Mouse (Mus musculus) limb, embryonic 12.5 days (tissue): ENCODE measurements around the gene Slit3. TPM values are rescaled to one million over a fixed set of nuclear protein-coding genes. Genes with fewer than 3 reads are reported as not detected.

ENCODE experiments used
- ATAC-seq: fragments of 200-750 bp; cut with Nextera tagmentation; 2 replicates; pipeline ENCODE4 v1.8.0; 2017; ENCODE audit warnings: low read depth, moderate TSS enrichment; ENCODE audit not compliant: insufficient number of reproducible peaks, insufficient read depth, low FRiP score, low TSS enrichment
- H3K27ac ChIP-seq: fragments of 300-500 bp; sonication (generic); 2 replicates; pipeline ENCODE4 v1.5.1; 2016; ENCODE audit warnings: mild to moderate bottlenecking, moderate library complexity
- H3K27me3 ChIP-seq: fragments of 300-500 bp; sonication (generic); 2 replicates; pipeline ENCODE4 v1.6.1; 2016; ENCODE audit warnings: mild to moderate bottlenecking, moderate library complexity
- H3K36me3 ChIP-seq: fragments of 300-500 bp; sonication (generic); 2 replicates; pipeline ENCODE4 v1.6.1; 2016; ENCODE audit warnings: mild to moderate bottlenecking, moderate library complexity
- H3K4me1 ChIP-seq: fragments of 300-500 bp; sonication (generic); replicated peaks from 2 replicates; pipeline ENCODE4 v1.6.1; 2016
- H3K4me2 ChIP-seq: fragments of 300-500 bp; sonication (generic); 2 replicates; pipeline ENCODE4 v1.6.1; 2016; ENCODE audit warnings: mild to moderate bottlenecking, moderate library complexity
- H3K4me3 ChIP-seq: fragments of 300-500 bp; sonication (generic); replicated peaks from 2 replicates; pipeline ENCODE4 v1.5.1; 2016; ENCODE audit warnings: mild to moderate bottlenecking
- H3K9ac ChIP-seq: fragments of 300-500 bp; sonication (generic); replicated peaks from 2 replicates; pipeline ENCODE4 v1.6.1; 2016; ENCODE audit warnings: mild to moderate bottlenecking, moderate library complexity
- H3K9me3 ChIP-seq: fragments of 300-500 bp; sonication (generic); 2 replicates; pipeline ENCODE4 v1.6.1; 2016; ENCODE audit warnings: mild to moderate bottlenecking, moderate library complexity
- WGBS: fragments of 180-500 bp; shearing (Covaris S2); methylation state at CpG from one replicate; pipeline ENCODE4 v1.1.7; 2016; 5-methylcytosine and 5-hydroxymethylcytosine counted together
- polyA plus RNA-seq: library from polyadenylated mRNA; unstranded; fragments of >200 nt; fragmentation: Nextera tagmentation; extraction: Ambion mirVana; gene quantifications from 2 replicates; pipeline ENCODE4 v1.2.1, GENCODE M21; 2016

The Slit3 gene
- polyA plus RNA-seq, 1 experiment from 2014 or later = 29.7 TPM

- H3K4me3 ChIP-seq = no peak overlapping the region
- no peak for ATAC-seq
- H3K9me3 ChIP-seq = no peaks in the 10 kb centered on the region
- peaks cover 62% of the 10 kb centered on the region for H3K4me1 ChIP-seq
- 38% methylated on average over 4 of the region's 4 CpGs for WGBS
- H3K27me3 ChIP-seq = no peaks in the 10 kb centered on the region
- H3K9ac ChIP-seq = no peak overlapping the region
- peak overlapping the region; percentile 6; the same call in 1 of the 2 replicates for H3K4me2 ChIP-seq
- peak overlapping the region; percentile 78 for H3K27ac ChIP-seq
- H3K36me3 ChIP-seq = 0 out of 2 replicates have a peak, but pooled peaks cover 5% of the 10 kb centered on the region
Observed at GRCm38 (mm10) chr11:35355811-35356210, 234.8 kb downstream of the Slit3 start.

DNA sequence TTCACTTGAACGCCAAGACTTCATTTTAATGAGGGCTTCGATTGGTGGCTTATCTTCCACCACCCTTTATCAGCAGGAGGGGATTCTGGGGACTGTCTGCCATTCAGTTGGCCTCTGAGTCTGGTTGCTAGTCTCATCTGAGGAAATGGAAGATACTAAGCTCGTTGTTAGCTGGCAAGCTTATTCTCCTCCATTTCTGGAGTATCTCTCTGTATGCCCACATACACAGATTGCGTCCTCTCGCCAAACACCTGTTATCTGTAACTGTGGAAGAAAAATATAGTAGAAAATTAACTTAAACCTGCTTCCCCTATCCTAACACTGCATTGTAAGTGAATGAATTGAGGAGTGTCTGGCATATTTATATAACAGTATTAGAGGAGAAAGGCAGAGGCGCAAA, 240.0 kb downstream of the Slit3 start:
- Histone ChIP-seq H3K9me3 (no peaks in the 10 kb centered on the region), H3K27me3 (no peaks in the 10 kb centered on the region), H3K4me2 (no peak overlapping the region), H3K27ac (no peak overlapping the region), H3K36me3 (no peaks in the 10 kb centered on the region), H3K4me3 (no peak overlapping the region), H3K9ac (no peak overlapping the region), H3K4me1 (peaks cover 54% of the 10 kb centered on the region)
- ATAC-seq = no peak
- WGBS = 83% methylated on average over 6 of the region's 6 CpGs

DNA sequence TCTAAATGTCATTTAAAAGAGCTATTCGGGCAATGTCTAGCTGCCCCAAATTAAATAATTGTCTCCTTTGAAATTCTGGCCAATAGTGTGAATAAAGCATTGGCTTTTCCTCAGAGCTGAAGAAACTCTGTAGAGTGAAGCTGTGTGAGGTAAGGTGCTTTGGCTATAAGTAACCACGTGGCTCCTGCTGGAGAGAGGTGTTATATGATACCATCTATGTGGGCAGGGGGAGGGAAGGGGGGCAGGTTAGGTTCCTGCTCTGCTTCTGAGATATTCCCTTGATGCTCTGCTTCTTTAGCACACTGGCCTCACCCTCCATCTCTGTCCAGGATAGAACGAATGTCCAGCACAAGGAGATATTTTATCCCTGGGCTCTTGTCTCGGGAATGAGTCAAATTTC, 242.0 kb downstream of the Slit3 start:
- H3K9ac ChIP-seq = no peak overlapping the region
- no peaks in the 10 kb centered on the region for H3K27me3 ChIP-seq
- H3K9me3 ChIP-seq = no peaks in the 10 kb centered on the region
- peaks cover 35% of the 10 kb centered on the region for H3K4me1 ChIP-seq
- H3K4me3 ChIP-seq = no peak overlapping the region
- H3K36me3 ChIP-seq = no peaks in the 10 kb centered on the region; the same call in 1 of the 2 replicates
- WGBS = 48% methylated on average over 4 of the region's 4 CpGs
- H3K27ac ChIP-seq = no peak overlapping the region
- no peak overlapping the region for H3K4me2 ChIP-seq
- peak; percentile 86; the same call in 1 of the 2 replicates for ATAC-seq

GRCm38 (mm10) chr11:35364469-35364868, 243.4 kb downstream of the Slit3 start:
- H3K9ac ChIP-seq = no peak overlapping the region
- H3K4me1 ChIP-seq = peaks cover 46% of the 10 kb centered on the region
- no peak for ATAC-seq
- no peak overlapping the region for H3K27ac ChIP-seq
- no peaks in the 10 kb centered on the region; the same call in 1 of the 2 replicates for H3K36me3 ChIP-seq
- no peak overlapping the region for H3K4me2 ChIP-seq
- no peaks in the 10 kb centered on the region for H3K27me3 ChIP-seq
- no peaks in the 10 kb centered on the region for H3K9me3 ChIP-seq
- no peak overlapping the region for H3K4me3 ChIP-seq
- 24% methylated on average over 10 of the region's 10 CpGs for WGBS

GRCm38 (mm10) chr11:35365510-35365931, 244.5 kb downstream of the Slit3 start:
- Histone ChIP-seq H3K4me2 (no peak overlapping the region), H3K27ac (no peak overlapping the region), H3K9ac (no peak overlapping the region), H3K4me1 (peaks cover 57% of the 10 kb centered on the region), H3K36me3 (no peaks in the 10 kb centered on the region; the same call in 1 of the 2 replicates), H3K27me3 (no peaks in the 10 kb centered on the region), H3K4me3 (no peak overlapping the region), H3K9me3 (no peaks in the 10 kb centered on the region)
- no peak for ATAC-seq
- 19% methylated on average over 8 of the region's 8 CpGs for WGBS

GRCm38 (mm10) chr11:35366611-35367010, 245.6 kb downstream of the Slit3 start:
- Histone ChIP-seq H3K36me3 (no peaks in the 10 kb centered on the region; the same call in 1 of the 2 replicates), H3K27me3 (no peaks in the 10 kb centered on the region), H3K27ac (no peak overlapping the region), H3K4me3 (no peak overlapping the region), H3K4me1 (peaks cover 68% of the 10 kb centered on the region), H3K9me3 (no peaks in the 10 kb centered on the region), H3K9ac (no peak overlapping the region), H3K4me2 (no peak overlapping the region)
- ATAC-seq = no peak
- 86% methylated on average over 4 of the region's 4 CpGs for WGBS

- WGBS = 90% methylated on average over 4 of the region's 4 CpGs
- no peak overlapping the region for H3K4me3 ChIP-seq
- H3K27me3 ChIP-seq = no peaks in the 10 kb centered on the region
- no peak for ATAC-seq
- no peak overlapping the region for H3K4me2 ChIP-seq
- peaks cover 64% of the 10 kb centered on the region for H3K4me1 ChIP-seq
- no peak overlapping the region for H3K9ac ChIP-seq
- no peak overlapping the region for H3K27ac ChIP-seq
- H3K9me3 ChIP-seq = peaks cover under 1% of the 10 kb centered on the region
- peaks cover under 1% of the 10 kb centered on the region; the same call in 1 of the 2 replicates for H3K36me3 ChIP-seq
Observed at GRCm38 (mm10) chr11:35367248-35367647, 246.2 kb downstream of the Slit3 start.

DNA sequence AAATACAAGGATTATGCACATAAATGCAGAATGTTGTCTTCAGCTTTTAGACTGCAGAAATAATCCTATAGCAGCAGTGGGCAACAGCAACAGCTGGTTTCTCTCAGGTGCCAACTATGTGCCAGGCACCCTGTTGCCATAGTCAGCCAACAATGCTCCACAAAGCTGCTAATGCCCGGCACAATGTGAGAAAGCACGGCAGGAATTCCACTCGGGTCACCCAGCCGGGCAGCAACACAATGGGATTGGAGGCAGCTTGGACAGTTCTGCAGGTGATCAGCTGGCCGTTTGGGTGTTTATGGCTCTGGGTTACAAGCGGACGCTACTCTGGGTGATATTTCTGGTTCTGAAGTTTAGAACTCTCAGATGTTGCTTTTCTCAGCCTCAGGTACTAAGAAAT, 248.9 kb downstream of the Slit3 start:
- peaks cover 44% of the 10 kb centered on the region for H3K4me1 ChIP-seq
- peaks cover 4% of the 10 kb centered on the region for H3K9me3 ChIP-seq
- H3K9ac ChIP-seq = no peak overlapping the region
- H3K4me2 ChIP-seq = no peak overlapping the region
- 13% methylated on average over 7 of the region's 7 CpGs for WGBS
- no peak for ATAC-seq
- peaks cover 3% of the 10 kb centered on the region; the same call in 1 of the 2 replicates for H3K36me3 ChIP-seq
- no peaks in the 10 kb centered on the region for H3K27me3 ChIP-seq
- H3K27ac ChIP-seq = no peak overlapping the region; the same call in 1 of the 2 replicates
- H3K4me3 ChIP-seq = no peak overlapping the region

- Histone ChIP-seq H3K36me3 (peaks cover 3% of the 10 kb centered on the region; the same call in 1 of the 2 replicates), H3K4me1 (peaks cover 42% of the 10 kb centered on the region), H3K9ac (no peak overlapping the region), H3K9me3 (peaks cover 4% of the 10 kb centered on the region), H3K27ac (0 out of 2 replicates have a peak overlapping the region, but pooled peaks have one; percentile 43), H3K27me3 (no peaks in the 10 kb centered on the region), H3K4me3 (no peak overlapping the region), H3K4me2 (peak overlapping the region; percentile 15; the same call in 1 of the 2 replicates)
- ATAC-seq = no peak
- 3% methylated on average over 5 of the region's 5 CpGs for WGBS
Observed at GRCm38 (mm10) chr11:35370705-35371104, 249.7 kb downstream of the Slit3 start.

DNA sequence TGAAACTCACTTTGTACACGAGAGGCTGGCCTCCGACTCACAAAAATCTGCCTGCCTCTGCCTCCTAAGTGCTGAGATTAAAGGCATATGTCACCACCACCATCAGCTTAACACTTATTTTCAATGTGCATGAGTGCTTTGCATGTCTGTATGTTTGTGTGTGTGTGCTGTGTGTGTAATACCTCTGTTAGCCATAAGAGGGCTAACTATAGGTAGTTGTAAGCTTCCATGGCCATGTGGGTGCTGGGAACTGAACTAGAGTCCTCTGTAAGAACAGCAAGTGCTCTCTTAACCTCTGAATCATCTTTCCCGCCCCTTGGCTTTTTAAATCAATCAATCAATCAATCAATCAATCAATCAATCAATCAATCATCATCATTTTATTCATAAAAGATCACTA, 251.4 kb downstream of the Slit3 start:
- H3K4me2 ChIP-seq = no peak overlapping the region
- ATAC-seq = no peak
- 96% methylated on average over 3 of the region's 3 CpGs for WGBS

DNA sequence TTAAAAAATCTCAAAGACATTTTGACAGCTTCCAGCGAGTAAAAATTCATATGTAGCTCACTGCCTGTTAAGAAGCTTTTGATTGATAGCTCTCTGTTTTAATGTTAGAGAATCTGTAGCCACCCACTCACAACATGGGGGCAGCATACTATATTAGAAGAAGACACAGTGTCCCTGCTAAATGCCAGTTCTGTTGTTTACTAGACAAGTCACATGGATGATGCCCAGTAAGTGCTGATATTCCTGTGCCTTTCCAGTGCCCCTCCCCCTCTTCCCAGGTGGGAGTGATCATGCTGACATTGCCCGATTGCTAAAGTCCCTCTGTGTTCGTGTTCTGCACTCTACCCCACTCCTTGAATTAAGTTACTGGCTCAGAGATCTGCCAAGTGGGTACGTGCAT, 254.0 kb downstream of the Slit3 start:
- Histone ChIP-seq H3K27me3 (no peaks in the 10 kb centered on the region), H3K4me1 (peaks cover 43% of the 10 kb centered on the region), H3K27ac (no peak overlapping the region), H3K9me3 (peaks cover 4% of the 10 kb centered on the region), H3K4me3 (no peak overlapping the region), H3K36me3 (peaks cover 3% of the 10 kb centered on the region; the same call in 1 of the 2 replicates), H3K4me2 (no peak overlapping the region), H3K9ac (no peak overlapping the region)
- no peak for ATAC-seq
- 61% methylated on average over 4 of the region's 4 CpGs for WGBS

More for the DNA sequence above, 251.4 kb downstream of the Slit3 start:
- no peak overlapping the region for H3K27ac ChIP-seq
- H3K4me3 ChIP-seq = no peak overlapping the region
- H3K9ac ChIP-seq = no peak overlapping the region
- peaks cover 3% of the 10 kb centered on the region; the same call in 1 of the 2 replicates for H3K36me3 ChIP-seq
- H3K4me1 ChIP-seq = peaks cover 40% of the 10 kb centered on the region
- H3K9me3 ChIP-seq = peaks cover 4% of the 10 kb centered on the region
- H3K27me3 ChIP-seq = no peaks in the 10 kb centered on the region

GRCm38 (mm10) chr11:35378802-35379201, 257.8 kb downstream of the Slit3 start:
- H3K36me3 ChIP-seq = no peaks in the 10 kb centered on the region
- no peak overlapping the region for H3K4me2 ChIP-seq
- ATAC-seq = no peak
- 0 out of 2 replicates have a peak overlapping the region, but pooled peaks have one; percentile 5 for H3K27ac ChIP-seq
- peaks cover 36% of the 10 kb centered on the region for H3K4me1 ChIP-seq
- 71% methylated on average over 7 of the region's 7 CpGs for WGBS
- H3K27me3 ChIP-seq = no peaks in the 10 kb centered on the region
- H3K9ac ChIP-seq = no peak overlapping the region
- H3K4me3 ChIP-seq = no peak overlapping the region
- H3K9me3 ChIP-seq = no peaks in the 10 kb centered on the region
